Mouse (Mus musculus): ENCODE measurements at regions not wholly inside any gene's neighbourhood (a gene's known extent, or its start where the extent isn't known, plus 50 kb on each side); places are given as distances from the start of the nearest gene placed in this dataset.

- Histone ChIP-seq H3K4me3 (no peak overlapping the region), H3K9ac (ENCODE audit: low read depth, low read length) (no peak overlapping the region), H3K4me1 (ENCODE audit: control insufficient read depth, insufficient read depth, low read length) (no peaks in the 10 kb centered on the region), H3K79me2 (replicated peaks; ENCODE audit: control insufficient read depth, insufficient read depth, low read length) (no peaks in the 10 kb centered on the region), H3K27ac (no peak overlapping the region), H3K36me3 (ENCODE audit: control insufficient read depth, insufficient read depth, low read length) (no peaks in the 10 kb centered on the region), H3K27me3 (ENCODE audit: control insufficient read depth, insufficient read depth, low read length) (no peaks in the 10 kb centered on the region)
- intact Hi-C loops (cut with DNase I) = no loop called here
- TF ChIP-seq EP300 (IDR thresholded peaks at IDR 0.05; ENCODE audit: insufficient read depth, low read depth, low read length) (no peak), POLR2A (IDR thresholded peaks at IDR 0.05; ENCODE audit: insufficient read depth, low read depth, low read length) (no peak), CTCF (IDR thresholded peaks at IDR 0.05) (no peak)
- 76% methylated on average over 3 of the region's 3 CpGs for WGBS
- DNase-seq = no peak
These were observed 96.2 kb upstream of the Irak1bp1 start for GRCm38 (mm10) chr9:82733024-82733585.

DNA sequence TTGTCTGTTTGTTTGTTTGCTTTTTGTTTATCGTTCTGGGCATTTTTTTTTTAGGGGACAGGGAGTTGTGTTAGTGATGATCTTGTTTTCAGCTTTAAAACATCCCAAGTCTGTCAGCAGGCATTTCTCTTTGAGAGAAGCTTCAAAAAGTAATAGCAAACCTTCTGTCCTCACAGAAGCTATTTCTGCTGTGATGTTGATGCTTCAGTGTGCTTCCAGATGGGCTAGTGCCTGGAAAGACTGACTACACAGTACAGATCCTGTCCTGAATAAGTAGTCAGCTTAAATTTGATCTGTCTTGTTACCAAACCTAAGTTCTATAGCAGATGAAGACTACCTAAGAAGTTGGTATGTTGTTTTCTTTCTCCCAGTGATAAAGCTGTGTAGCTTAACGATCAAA is 94.4 kb upstream of the Irak1bp1 start:
- 52% methylated on average over 2 of the region's 2 CpGs for WGBS

GRCm38 (mm10) chr9:82759979-82760378 is 69.4 kb upstream of the Irak1bp1 start:
- no peak overlapping the region for H3K9ac ChIP-seq (ENCODE audit: low read depth, low read length)
- no peaks in the 10 kb centered on the region for H3K4me1 ChIP-seq (ENCODE audit: control insufficient read depth, insufficient read depth, low read length)
- no peak for DNase-seq
- TF ChIP-seq POLR2A (IDR thresholded peaks at IDR 0.05; ENCODE audit: insufficient read depth, low read depth, low read length) (no peak), CTCF (IDR thresholded peaks at IDR 0.05) (no peak), EP300 (IDR thresholded peaks at IDR 0.05; ENCODE audit: insufficient read depth, low read depth, low read length) (no peak)
- H3K27me3 ChIP-seq (ENCODE audit: control insufficient read depth, insufficient read depth, low read length) = no peaks in the 10 kb centered on the region; the same call in 1 of the 2 replicates
- no peaks in the 10 kb centered on the region for H3K36me3 ChIP-seq (ENCODE audit: control insufficient read depth, insufficient read depth, low read length)
- 90% methylated on average over 5 of the region's 5 CpGs for WGBS
- H3K27ac ChIP-seq = no peak overlapping the region
- intact Hi-C loops (cut with DNase I) = no loop called here
- no peaks in the 10 kb centered on the region for H3K79me2 ChIP-seq (replicated peaks; ENCODE audit: control insufficient read depth, insufficient read depth, low read length)
- H3K4me3 ChIP-seq = no peak overlapping the region

More for the DNA sequence above, 94.4 kb upstream of the Irak1bp1 start:
- TF ChIP-seq CTCF (IDR thresholded peaks at IDR 0.05) (no peak), EP300 (IDR thresholded peaks at IDR 0.05; ENCODE audit: insufficient read depth, low read depth, low read length) (no peak), POLR2A (IDR thresholded peaks at IDR 0.05; ENCODE audit: insufficient read depth, low read depth, low read length) (no peak)
- no peak overlapping the region for H3K27ac ChIP-seq
- H3K36me3 ChIP-seq (ENCODE audit: control insufficient read depth, insufficient read depth, low read length) = no peaks in the 10 kb centered on the region
- H3K4me1 ChIP-seq (ENCODE audit: control insufficient read depth, insufficient read depth, low read length) = no peaks in the 10 kb centered on the region
- H3K4me3 ChIP-seq = no peak overlapping the region
- DNase-seq = no peak
- intact Hi-C loops (cut with DNase I) = no loop called here
- no peaks in the 10 kb centered on the region for H3K79me2 ChIP-seq (replicated peaks; ENCODE audit: control insufficient read depth, insufficient read depth, low read length)
- H3K9ac ChIP-seq (ENCODE audit: low read depth, low read length) = no peak overlapping the region
- H3K27me3 ChIP-seq (ENCODE audit: control insufficient read depth, insufficient read depth, low read length) = no peaks in the 10 kb centered on the region

DNA sequence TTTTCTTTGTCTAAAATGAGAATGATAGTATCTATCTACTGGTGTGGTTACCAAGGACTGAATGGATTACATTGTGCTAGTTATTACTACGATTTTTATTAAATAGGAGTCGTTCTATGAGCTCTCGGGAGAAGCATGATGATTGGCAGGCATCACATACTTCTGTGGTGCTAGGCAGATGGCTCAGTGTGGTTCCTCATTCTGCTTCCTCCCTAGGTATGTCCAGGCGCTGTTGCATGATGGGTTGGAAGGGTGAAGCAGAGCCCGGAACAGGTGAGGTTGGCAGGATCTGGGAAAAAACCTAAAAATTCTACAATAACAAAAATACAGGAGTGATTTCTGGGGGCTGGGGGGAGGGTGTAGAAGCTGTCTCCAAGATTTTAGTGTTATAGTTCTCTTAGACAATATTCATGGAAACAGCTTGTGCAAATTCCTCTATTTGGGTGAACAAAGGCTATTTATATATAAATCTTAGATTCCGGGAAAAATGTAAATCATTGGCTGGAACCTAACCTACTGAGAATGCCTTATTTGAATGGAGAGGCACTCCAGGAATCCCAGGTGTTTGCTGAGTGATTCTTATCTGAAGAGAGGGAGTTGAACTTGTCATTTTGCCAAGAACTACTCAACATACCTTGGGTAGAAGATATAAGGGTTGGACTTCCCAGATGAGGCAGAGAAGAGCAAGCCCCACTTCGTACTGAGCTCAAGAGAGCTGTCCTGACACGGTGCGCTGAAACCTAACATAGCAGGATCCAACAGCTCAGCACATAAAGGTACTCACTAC is 68.5 kb upstream of the Irak1bp1 start:
- Histone ChIP-seq H3K27me3 (ENCODE audit: control insufficient read depth, insufficient read depth, low read length) (no peaks in the 10 kb centered on the region; the same call in 1 of the 2 replicates), H3K36me3 (ENCODE audit: control insufficient read depth, insufficient read depth, low read length) (no peaks in the 10 kb centered on the region), H3K79me2 (replicated peaks; ENCODE audit: control insufficient read depth, insufficient read depth, low read length) (no peaks in the 10 kb centered on the region), H3K27ac (no peak overlapping the region), H3K4me3 (no peak overlapping the region), H3K4me1 (ENCODE audit: control insufficient read depth, insufficient read depth, low read length) (no peaks in the 10 kb centered on the region), H3K9ac (ENCODE audit: low read depth, low read length) (no peak overlapping the region)
- TF ChIP-seq POLR2A (IDR thresholded peaks at IDR 0.05; ENCODE audit: insufficient read depth, low read depth, low read length) (no peak), CTCF (IDR thresholded peaks at IDR 0.05) (no peak), EP300 (IDR thresholded peaks at IDR 0.05; ENCODE audit: insufficient read depth, low read depth, low read length) (no peak)
- WGBS = 85% methylated on average over 9 of the region's 9 CpGs
- no peak for DNase-seq
- intact Hi-C loops (cut with DNase I) = no loop called here

DNA sequence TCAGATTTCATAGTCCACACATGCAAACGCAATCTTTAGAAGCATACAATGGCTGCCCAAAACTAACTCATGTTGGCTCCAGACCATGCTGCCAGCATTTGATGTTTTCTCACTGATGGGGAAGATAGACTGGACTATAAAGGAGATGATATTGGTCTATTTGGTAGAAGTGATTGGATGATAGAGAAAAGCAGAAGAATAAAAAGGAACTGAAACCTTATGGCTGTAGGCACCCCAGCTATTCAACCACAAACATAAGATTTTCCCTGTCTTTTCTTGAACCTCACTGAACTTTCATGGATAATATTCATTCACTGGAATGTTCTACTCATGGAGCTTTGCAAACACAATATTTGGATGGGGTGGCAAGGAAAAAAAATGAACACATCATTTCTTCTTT is 65.7 kb upstream of the Irak1bp1 start:
- WGBS = 61% methylated on average over 1 of the region's 1 CpGs

More for the DNA sequence above, 65.7 kb upstream of the Irak1bp1 start:
- Histone ChIP-seq H3K9ac (ENCODE audit: low read depth, low read length) (no peak overlapping the region), H3K79me2 (replicated peaks; ENCODE audit: control insufficient read depth, insufficient read depth, low read length) (no peaks in the 10 kb centered on the region), H3K27ac (no peak overlapping the region), H3K36me3 (ENCODE audit: control insufficient read depth, insufficient read depth, low read length) (no peaks in the 10 kb centered on the region), H3K4me3 (no peak overlapping the region), H3K4me1 (ENCODE audit: control insufficient read depth, insufficient read depth, low read length) (no peaks in the 10 kb centered on the region), H3K27me3 (ENCODE audit: control insufficient read depth, insufficient read depth, low read length) (no peaks in the 10 kb centered on the region)
- intact Hi-C loops (cut with DNase I) = no loop called here
- no peak for DNase-seq
- TF ChIP-seq CTCF (IDR thresholded peaks at IDR 0.05) = no peak
- TF ChIP-seq EP300 (IDR thresholded peaks at IDR 0.05; ENCODE audit: insufficient read depth, low read depth, low read length) = no peak
- TF ChIP-seq POLR2A (IDR thresholded peaks at IDR 0.05; ENCODE audit: insufficient read depth, low read depth, low read length) = no peak
